Mouse (Mus musculus) retina, embryonic 14.5 days (tissue): Measurements from ENCODE around the gene Cacna2d3.
A peak's percentile ranks its signal among the peaks of the same experiment; 100 is the strongest.

Source experiments
- DNase-seq: peaks from one replicate; pipeline ENCODE4 v3.0.0-alpha.2; 2015; ENCODE audit warnings: low spot score

Cacna2d3 gene

DNA sequence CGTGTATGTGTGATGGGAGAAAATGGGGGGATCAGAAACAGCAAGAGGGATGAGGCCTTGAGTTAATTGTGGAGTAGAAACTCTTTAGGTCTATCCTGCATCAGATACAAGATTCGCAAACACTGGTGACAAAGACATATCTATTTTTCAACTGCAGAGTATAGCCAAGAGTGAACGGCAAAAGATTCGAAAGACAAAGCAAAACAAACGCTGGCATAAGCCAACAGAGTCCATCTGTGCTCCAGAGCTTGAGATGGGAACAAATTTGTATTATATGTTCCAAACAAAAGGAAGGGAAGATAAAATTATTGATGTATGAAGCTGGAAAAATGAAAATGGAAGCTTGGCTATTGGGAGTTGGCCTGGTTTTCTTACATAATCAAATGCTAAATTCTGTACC lies 802.8 kb downstream of the Cacna2d3 start:
- DNase-seq = no peak

DNA sequence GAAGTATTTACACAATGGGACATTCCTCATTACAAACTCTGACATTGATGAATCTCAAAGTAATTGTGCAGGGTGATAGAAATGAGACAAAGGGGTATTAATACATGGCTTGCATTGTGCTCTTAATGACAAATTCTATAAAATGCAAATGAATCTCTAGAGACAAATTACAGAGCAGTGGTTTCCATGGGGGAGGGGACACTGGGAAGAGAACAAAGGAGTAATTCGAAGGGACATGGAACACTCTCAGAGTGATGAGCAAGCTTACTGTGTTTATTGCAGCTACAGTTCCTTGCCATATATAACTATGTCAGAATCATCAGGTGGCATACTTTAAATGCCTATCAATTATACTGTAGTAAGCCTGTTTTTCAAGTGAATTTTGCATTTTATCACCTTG lies 806.7 kb downstream of the Cacna2d3 start:
- DNase-seq = peak; percentile 23

DNA sequence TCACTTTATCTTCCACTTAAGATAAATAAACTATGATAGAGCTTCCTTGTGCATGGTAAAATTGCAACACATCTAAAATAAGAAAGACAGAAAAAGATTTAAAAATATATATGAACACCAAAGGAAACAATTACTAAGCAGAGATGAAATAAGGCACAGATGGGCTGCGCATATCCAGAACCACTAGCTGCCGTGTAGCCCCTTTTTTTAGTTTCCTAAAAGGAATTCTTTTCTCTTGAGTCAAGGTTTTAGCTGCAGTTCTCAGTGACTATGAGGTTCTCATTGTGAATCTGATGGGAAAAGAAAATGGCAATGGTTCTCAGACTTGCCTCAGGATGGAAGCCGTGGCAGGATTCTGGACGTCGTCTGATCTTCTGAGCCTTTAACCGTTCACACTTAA lies 814.0 kb downstream of the Cacna2d3 start:
- DNase-seq = no peak

DNA sequence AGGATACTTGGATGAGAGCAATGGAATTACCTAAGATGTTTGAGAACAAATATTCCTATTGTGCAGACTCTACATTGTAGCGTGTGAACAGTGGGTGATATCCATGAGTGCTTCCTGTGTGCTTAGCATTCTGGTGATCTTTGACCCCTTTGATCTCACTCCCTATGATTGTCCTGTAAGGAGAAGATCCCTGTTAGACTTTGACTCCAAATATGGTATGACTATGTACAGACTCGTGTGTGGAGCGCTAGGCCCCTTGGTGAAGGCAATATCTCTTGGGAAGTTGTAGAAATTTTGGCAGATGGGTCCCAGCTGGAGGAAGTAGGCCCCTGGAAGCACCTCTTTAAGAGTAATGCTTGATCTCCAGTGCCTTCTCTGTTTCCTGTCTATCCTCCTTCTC lies 829.1 kb downstream of the Cacna2d3 start:
- no peak for DNase-seq

DNA sequence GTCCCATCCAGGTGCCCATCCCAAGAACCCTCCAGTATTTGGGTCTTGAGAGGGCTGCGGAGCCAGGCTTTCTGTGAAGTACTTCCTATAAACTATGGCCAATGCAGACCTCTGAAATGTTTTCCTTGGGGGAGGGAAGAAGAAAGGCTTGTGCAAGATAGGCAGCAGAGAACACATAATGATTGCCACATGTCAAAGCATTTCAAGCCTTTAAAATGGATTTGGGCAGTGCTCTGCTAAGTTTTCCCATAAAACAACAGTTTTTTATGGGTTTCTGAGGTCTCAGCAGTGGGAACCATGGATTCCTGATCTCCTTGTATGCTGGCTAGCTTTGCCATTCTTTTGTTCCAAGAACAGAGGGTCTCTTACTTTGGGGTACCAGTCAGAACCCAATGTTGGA lies 834.3 kb downstream of the Cacna2d3 start:
- no peak for DNase-seq

DNA sequence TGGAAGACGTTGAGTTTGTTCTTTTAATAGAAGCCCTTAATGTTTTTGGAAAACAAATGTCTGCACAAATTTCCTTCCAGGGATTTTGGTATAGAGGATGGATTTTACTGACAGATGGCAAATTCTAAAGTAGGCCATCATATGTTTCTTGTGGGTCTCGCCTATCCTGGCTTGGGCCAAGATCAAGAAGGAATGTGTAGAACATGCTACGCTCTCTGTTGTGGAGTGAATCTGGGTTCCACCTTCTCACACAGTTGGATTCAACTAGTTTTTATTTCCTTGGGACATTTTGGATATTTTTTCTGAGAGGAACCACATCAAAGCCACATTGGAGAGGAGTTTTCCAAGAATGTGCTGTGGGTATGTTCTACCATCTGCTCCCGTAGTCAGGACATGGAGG lies 835.0 kb downstream of the Cacna2d3 start:
- DNase-seq = no peak

DNA sequence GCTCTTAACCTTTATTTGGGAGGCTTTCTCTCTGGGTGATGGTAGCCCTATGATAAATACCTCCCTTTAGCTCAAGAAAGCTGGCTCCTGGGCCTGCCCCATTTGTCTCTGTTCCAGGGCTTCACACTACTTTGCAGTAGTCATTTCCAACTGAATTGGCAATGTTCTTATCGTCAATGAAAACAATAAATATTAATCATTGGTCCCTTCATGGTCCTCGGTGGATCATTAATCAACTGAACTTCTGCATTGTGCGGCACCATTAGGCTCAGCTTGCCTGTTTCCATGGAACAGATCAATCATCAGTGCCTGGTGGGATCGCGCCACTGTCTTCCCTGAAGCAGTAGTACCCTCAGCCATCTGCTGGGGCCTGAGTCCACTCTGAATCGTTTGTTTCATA lies 850.7 kb downstream of the Cacna2d3 start:
- DNase-seq = no peak

DNA sequence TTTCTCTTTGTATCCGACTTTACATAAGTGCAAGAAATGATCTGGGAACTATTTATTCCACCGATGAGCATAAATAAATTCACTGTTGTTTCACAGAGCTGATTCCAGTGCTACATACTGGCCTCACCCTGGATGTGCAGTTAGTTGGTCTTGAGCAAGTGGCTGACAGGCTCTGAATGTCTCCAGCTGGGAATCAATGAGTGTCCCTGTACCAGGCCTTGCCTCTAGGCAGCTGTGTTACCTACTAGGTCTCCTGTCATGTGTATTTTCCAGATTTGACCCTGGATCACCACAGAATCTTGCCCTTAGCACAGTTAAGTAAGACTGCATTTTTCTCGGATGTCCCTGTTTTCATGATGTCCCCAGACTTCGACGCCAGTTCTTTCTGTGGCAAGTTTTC lies 851.3 kb downstream of the Cacna2d3 start:
- DNase-seq = no peak

DNA sequence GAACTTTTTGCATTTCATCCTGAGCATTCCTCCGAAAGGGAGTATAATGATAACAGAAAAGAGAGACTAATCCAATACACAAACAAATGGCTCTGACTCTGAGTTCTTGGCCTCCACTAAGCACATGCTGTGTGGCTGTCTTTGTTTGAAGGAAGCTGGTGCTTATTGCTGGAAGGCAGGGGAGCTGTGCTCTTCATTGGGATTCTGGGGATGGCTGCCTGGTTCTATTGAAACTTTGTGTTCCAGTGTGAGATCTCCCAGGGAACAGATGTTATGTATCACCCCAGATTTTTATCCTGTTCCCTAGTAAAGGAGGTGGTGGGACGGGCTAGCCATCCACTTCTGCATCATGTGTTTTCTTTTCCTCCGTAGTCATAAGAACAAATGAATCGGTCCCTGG lies 856.7 kb downstream of the Cacna2d3 start:
- no peak for DNase-seq

DNA sequence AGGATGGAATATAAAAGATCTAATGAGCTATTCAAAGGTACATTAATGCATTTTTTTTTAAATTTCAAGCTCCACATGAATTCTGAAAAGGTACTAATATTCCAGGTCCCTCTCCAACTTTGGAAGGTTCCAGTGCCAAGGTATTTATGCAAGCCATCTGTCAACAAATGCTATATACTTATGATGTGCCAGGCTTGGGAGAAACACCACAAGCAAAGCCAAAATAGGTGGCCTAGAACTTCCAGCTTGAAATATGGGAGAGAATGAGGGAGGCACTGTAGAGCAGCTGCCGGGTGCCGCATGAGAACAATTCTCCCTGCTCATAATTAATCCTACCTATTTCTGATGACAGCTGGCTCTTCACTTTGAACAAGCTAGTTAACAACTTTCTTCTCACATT lies 860.5 kb downstream of the Cacna2d3 start:
- DNase-seq = no peak
